Mouse (Mus musculus) right cerebral cortex, postnatal 36 days (tissue): ENCODE results near the gene Rnf169.
"Not testable (repeated sequence)": the region's sequence is repeated elsewhere in the genome, so short reads cannot be mapped to it uniquely, and the experiment has no call there.

Source experiments
- DNase-seq, 2 experiments: peaks; one replicate each; pipeline ENCODE4 v3.0.0; 2022; ENCODE audit warnings: low spot score in 2 of 2, mixed read lengths in 1 of 2

Gene Rnf169

DNA sequence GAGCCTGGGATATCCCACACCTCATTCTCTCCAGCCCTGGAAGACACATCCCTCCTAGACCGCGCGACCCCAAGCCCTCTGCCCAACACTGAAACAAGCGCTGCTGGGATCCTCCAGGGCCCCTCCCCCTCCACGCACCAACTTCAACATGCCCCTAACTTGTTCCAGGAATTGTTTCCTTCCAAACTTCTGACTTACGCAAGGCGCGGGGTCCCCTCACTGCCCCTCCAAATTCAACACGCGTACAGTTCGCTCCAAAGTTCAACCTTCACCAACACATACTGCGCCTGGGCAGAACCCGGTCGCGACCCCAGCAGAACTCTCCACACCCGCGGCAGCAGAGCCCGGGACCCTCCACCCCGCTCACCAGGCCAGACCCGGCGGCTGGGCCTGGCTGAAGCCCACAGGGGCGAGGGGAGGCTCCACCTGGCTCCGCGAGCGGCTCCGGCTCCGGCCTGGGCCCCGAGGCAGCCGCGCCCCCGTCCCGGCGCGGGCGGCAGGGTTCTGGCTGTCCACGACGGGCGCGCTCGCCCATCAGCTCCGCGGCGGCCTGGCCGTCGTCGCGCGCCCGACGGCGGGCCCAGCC, 609 bp downstream of the Rnf169 start:
- no peak for DNase-seq

DNA sequence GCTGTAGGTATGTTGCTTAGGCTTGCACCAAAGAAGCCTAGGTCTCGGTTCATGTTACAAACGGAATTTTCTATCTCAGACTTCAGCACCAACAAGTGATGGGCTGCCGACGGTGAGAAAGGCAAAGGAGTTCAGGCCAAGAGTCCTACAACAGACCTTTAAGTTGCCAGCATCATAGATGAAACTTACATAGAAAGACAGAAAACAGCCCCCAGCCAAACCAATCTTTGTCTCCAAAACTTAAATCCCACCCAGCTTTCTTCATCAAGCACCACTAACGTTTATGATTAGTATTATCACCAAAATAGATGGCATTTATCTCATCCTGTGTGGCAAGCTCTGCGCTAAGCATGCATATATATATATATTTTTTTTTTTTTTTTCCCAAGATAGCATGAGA, 1.2 kb downstream of the Rnf169 start:
- DNase-seq, result no peak

DNA sequence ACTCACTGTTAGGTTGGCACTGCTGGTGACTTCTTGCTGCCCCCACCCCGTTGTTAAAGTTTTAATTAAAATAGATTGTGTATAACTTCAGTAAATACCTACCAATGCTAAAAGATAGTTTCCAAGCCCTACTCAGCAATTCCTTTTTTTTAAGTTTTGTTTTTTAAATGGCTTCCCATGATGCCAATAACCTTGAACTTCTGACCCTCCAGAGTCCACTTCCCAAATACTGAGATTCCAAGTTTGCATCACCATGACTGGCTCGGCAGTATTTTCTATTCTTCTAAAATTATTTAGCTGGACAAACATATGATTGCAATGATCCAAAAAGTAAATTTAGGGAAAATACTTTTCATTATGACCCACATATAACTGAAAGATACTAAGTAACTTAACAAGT, 2.2 kb downstream of the Rnf169 start:
- DNase-seq, result no peak

GRCm38 (mm10) chr7:99975819-99976575, 4.3 kb downstream of the Rnf169 start:
- DNase-seq, result no peak

- DNase-seq, result no peak
Measured at GRCm38 (mm10) chr7:99974208-99974970, 5.9 kb downstream of the Rnf169 start.

GRCm38 (mm10) chr7:99972912-99973311, 7.3 kb downstream of the Rnf169 start:
- DNase-seq, result not testable (repeated sequence)

DNA sequence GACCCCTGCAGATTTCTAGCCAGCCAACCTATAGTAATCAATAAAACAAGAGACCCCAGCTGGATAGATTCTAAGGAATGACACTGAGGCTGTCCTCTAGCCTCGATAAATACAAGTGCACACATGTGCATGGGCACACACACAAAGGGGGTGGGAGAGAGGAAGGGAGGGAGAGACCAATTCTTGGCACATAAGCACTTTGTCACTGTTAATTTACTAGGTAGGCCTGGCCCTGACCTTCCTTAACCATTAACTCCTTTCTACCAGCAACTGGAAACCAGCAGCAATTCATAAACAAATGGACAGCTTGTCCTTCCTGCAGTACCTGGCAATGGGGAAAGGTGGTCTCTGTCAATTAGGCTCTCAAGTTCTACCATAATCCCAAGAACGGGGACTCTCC, 8.3 kb downstream of the Rnf169 start:
- no peak for DNase-seq

GRCm38 (mm10) chr7:99969151-99969550, 11.1 kb downstream of the Rnf169 start:
- no peak for DNase-seq

GRCm38 (mm10) chr7:99966011-99966721, 14.1 kb downstream of the Rnf169 start:
- DNase-seq, result no peak

DNA sequence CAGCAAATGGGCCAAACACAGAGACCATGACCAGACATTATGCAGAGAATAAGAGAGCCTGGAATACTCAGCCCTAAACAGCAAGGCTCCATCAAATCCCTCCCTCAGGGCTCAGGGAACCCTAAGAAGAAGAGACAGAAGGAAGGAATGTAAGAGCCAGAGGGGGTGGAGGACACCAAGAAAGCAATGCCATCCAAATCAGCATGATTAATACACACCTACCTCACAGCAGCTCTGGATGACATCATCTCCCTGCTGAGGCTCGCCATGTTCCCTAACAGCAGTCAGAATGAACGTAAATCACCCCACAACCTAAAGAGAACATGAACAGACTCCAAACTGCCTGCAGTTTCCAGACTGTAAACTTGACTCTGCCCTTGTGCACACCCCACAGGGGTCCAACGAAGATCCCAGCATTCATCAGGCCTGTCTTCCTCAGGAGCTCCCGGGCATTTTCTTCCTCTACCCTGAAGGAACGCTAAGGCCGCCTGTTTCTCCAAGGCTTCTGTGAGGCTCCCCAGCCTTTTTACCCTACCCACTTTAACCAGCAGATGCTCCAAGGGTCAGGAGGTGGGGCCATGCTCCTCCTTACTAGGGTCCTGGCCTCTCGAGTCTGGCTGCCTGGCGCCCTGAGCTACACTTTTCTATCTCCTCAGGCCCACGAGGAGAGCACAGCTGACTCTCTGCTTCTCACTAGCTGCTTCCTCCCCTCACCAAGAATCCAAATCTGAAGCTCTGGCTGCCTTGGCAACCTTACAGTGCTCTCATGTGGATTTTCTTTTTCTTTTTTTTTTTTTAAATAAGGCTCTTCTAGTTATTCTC, 15.0 kb downstream of the Rnf169 start:
- peak; percentile 64 to 80 for DNase-seq

GRCm38 (mm10) chr7:99963237-99963860, 16.9 kb downstream of the Rnf169 start:
- DNase-seq, result no peak

GRCm38 (mm10) chr7:99962536-99963236, 17.6 kb downstream of the Rnf169 start:
- DNase-seq, result no peak

DNA sequence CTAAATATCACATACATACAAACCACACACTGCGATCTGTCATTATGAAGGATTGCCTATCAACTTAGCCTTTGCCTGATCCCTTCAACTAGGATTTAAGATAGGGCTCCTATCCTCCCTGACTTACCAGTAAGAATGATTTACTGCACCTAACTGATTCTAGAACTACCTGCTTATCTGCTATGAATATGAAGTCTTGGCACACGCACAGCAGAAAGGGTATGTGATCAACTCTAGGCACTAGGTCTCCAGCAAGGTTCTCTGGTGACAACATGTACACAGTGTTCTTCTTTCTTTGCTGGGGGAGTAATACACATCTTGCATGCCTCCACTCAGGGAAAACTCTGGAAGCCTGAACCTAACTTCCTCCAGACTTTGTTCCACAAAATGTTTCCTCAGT, 18.7 kb downstream of the Rnf169 start:
- no peak for DNase-seq

DNA sequence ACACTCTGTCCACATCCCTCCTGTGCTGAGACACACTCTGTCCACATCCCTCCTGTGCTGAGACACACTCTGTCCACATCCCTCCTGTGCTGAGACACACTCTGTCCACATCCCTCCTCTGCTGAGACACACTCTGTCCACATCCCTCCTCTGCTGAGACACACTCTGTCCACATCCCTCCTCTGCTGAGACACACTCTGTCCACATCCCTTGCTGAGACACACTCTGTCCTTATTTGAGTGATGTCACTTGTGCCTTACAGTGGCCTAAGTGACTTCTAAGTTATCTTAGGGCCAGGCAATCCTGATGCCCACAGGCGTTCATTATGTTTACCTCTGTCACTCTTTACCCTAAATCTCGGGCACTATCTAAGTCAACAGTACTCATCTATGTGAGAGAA, 19.7 kb downstream of the Rnf169 start:
- DNase-seq, result not testable (repeated sequence)

GRCm38 (mm10) chr7:99957226-99957965, 22.9 kb downstream of the Rnf169 start:
- DNase-seq, result no peak

DNA sequence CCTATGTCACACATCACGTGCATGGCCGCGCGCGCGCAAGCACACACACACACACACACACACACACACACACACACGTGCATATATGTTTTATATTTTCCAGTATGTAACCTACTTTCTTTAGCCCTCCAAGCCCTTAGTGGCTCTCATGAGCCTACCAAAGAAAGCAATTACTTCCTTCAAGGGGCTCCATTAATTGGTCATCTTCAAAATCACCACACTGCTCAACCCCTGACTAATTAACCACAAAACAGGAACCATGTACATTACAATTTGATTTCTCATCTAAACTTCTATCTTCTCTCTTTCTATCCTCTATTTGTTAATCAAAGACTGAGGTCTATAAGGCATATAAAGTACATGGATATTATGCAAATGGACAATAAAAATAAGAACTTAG, 24.2 kb downstream of the Rnf169 start:
- no peak for DNase-seq

DNA sequence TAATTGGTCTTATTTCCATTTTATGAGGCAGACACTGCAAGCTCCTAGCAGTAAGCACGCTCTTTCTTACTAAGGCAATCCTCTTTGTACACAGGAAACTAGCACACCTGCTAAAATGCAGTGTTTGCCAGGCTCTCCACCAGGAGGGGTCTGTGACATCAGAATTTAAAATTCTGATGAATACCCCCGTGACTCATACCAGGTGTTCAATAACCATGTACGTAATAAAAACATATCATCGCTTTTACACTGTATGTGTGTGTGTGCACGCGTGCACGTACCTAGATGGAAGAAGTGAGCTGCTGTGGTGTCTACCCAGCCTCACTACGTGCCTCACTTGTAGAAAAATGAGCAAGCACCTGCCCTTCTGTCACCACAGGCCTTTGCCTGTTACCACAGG, 26.0 kb downstream of the Rnf169 start:
- DNase-seq, result no peak

DNA sequence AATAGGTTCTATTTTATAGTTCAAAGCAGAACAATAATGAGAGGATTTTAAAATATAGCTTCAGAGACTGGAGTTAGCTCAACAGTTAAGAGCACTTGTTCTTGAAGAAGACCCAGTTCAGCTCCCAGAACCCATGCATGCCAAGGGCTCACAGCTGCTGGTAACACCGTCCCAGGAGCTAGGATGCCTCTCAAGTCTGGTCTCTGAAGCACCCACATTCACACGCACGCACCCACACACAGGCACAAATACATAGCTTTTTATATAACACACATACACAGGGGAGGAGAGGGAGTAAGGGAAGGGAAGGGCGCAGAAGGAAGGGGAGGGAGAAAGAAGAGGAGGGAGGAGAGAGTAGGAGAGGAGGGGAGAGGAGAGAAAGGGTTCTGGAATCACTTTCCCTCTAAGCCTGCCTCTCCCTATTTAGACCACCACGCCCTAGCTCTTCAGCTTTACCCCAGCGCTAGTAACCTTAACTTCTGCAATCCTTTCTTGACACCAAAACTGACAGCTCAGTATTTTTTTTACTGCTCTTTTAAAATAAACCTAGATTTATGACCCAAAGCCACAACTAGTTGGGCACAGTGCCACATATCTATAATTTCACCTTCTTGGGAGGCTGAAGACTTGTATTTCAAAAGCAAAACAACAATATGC, 26.7 kb downstream of the Rnf169 start:
- DNase-seq, result peak; percentile 85 to 90

GRCm38 (mm10) chr7:99947329-99947728, 32.9 kb downstream of the Rnf169 start:
- DNase-seq, result peak; percentile 94 to 95
